Mouse (Mus musculus) CH12.LX (cell line): ENCODE results near the gene Cecr2. TPM values are rescaled to one million over a fixed set of nuclear protein-coding genes. Genes with fewer than 3 reads are reported as not detected.

Source experiments
- DNase-seq: peaks from one replicate; pipeline ENCODE4 v3.0.0-alpha.2; 2013; ENCODE audit errors: extremely low read depth
- H3K27ac ChIP-seq: 2 replicates; pipeline ENCODE4 v1.5.1; 2012; ENCODE audit warnings: low read depth, mild to moderate bottlenecking, control low read depth, moderate library complexity; ENCODE audit not compliant: insufficient read depth
- H3K27me3 ChIP-seq: replicated peaks from 2 replicates; pipeline ENCODE3; 2012; ENCODE audit warnings: inconsistent platforms
- H3K36me3 ChIP-seq, 2 experiments: replicated peaks in 1 of 2; 2 replicates each; pipeline versions ENCODE3 to v1.6.1; 2012; ENCODE audit warnings: inconsistent platforms in 1 of 2, low read length in 1 of 2, mild to moderate bottlenecking in 1 of 2, mixed read lengths in 1 of 2, moderate library complexity in 1 of 2; ENCODE audit not compliant: control insufficient read depth in 1 of 2, insufficient read depth in 1 of 2
- H3K4me1 ChIP-seq, 2 experiments: 2 replicates each; pipeline ENCODE4 v1.6.1; 2012; ENCODE audit warnings: inconsistent platforms in 1 of 2, moderate library complexity in 1 of 2; ENCODE audit not compliant: insufficient read depth in 2 of 2, control insufficient read depth in 1 of 2
- H3K4me2 ChIP-seq: 2 replicates; pipeline ENCODE4 v1.6.1; 2012; ENCODE audit warnings: low read depth, mild to moderate bottlenecking, control low read depth; ENCODE audit not compliant: poor library complexity, insufficient read depth, severe bottlenecking
- H3K4me3 ChIP-seq, 3 experiments: fragments of 150-350 bp in 1 of 3; sonication (generic) in 1 of 3; replicated peaks in 1 of 3; 2 replicates each; pipeline versions ENCODE3 to v1.5.1; 2011 to 2012; ENCODE audit warnings: low read depth in 2 of 3, low read length in 2 of 3, mild to moderate bottlenecking in 2 of 3, moderate library complexity in 2 of 3, control low read depth in 1 of 3, improper control_type of control experiment in 1 of 3, inconsistent platforms in 1 of 3, mixed read lengths in 1 of 3; ENCODE audit not compliant: poor library complexity in 1 of 3
- H3K79me2 ChIP-seq: replicated peaks from 2 replicates; pipeline ENCODE4 v1.6.1; 2012; ENCODE audit warnings: mild to moderate bottlenecking, moderate library complexity; ENCODE audit not compliant: control insufficient read depth, poor library complexity, insufficient read depth, severe bottlenecking; ENCODE audit errors: extremely low read depth
- H3K9ac ChIP-seq: 2 replicates; pipeline ENCODE4 v1.6.1; 2012; ENCODE audit warnings: low read depth, mild to moderate bottlenecking, control low read depth, moderate library complexity; ENCODE audit not compliant: insufficient read depth
- H3K9me3 ChIP-seq: replicated peaks from 2 replicates; pipeline ENCODE3; 2012; ENCODE audit warnings: low read length, inconsistent platforms, mixed read lengths
- BHLHE40 ChIP-seq: IDR thresholded peaks from 2 replicates; pipeline ENCODE4 v1.6.1; 2011; ENCODE audit warnings: mild to moderate bottlenecking, low read depth, low read length, improper control_type of control experiment
- CHD2 ChIP-seq: IDR thresholded peaks from 2 replicates; pipeline ENCODE4 v1.6.1; 2011; ENCODE audit warnings: low read length, improper control_type of control experiment
- CTCF ChIP-seq, 2 experiments: IDR thresholded peaks in 1 of 2; conservative IDR thresholded peaks in 1 of 2; 2 replicates each; pipeline ENCODE4 v1.5.1; 2011 to 2012; ENCODE audit warnings: low read depth in 2 of 2, low read length in 2 of 2, improper control_type of control experiment in 1 of 2, inconsistent platforms in 1 of 2, mild to moderate bottlenecking in 1 of 2, moderate library complexity in 1 of 2
- E2F4 ChIP-seq: IDR thresholded peaks from 2 replicates; pipeline ENCODE4 v1.6.1; 2011; ENCODE audit warnings: low read depth, low read length, improper control_type of control experiment; ENCODE audit not compliant: insufficient replicate concordance
- GABPA ChIP-seq: IDR thresholded peaks from 2 replicates; pipeline ENCODE4 v1.6.1; 2012; ENCODE audit warnings: low read depth, low read length, improper control_type of control experiment, inconsistent platforms; ENCODE audit not compliant: insufficient replicate concordance
- IRF4 ChIP-seq: IDR thresholded peaks from 2 replicates; pipeline ENCODE4 v1.6.1; 2014; ENCODE audit warnings: low read depth, mild to moderate bottlenecking, inconsistent platforms, low read length, improper control_type of control experiment
- JUN ChIP-seq: IDR thresholded peaks from 2 replicates; pipeline ENCODE4 v1.6.1; 2011; ENCODE audit warnings: low read depth, mild to moderate bottlenecking, low read length, improper control_type of control experiment, moderate library complexity; ENCODE audit not compliant: insufficient read depth
- JUND ChIP-seq: conservative IDR thresholded peaks from 2 replicates; pipeline ENCODE4 v1.6.1; 2011; ENCODE audit warnings: low read depth, low read length, improper control_type of control experiment
- KAT2A ChIP-seq: IDR thresholded peaks from 2 replicates; pipeline ENCODE4 v1.6.1; 2012; ENCODE audit warnings: low read length, improper control_type of control experiment, inconsistent platforms; ENCODE audit not compliant: insufficient replicate concordance
- MAFK ChIP-seq: IDR thresholded peaks from 2 replicates; pipeline ENCODE4 v1.6.1; 2011; ENCODE audit warnings: low read length, improper control_type of control experiment; ENCODE audit not compliant: insufficient replicate concordance
- MAX ChIP-seq: IDR thresholded peaks from 2 replicates; pipeline ENCODE4 v1.6.1; 2011; ENCODE audit warnings: low read length, improper control_type of control experiment
- MXI1 ChIP-seq: IDR thresholded peaks from 2 replicates; pipeline ENCODE4 v1.6.1; 2011; ENCODE audit warnings: mild to moderate bottlenecking, low read depth, low read length, improper control_type of control experiment
- NRF1 ChIP-seq: IDR thresholded peaks from 2 replicates; pipeline ENCODE4 v1.6.1; 2014; ENCODE audit warnings: low read depth, mild to moderate bottlenecking, inconsistent platforms, low read length, improper control_type of control experiment, moderate library complexity
- POLR2A ChIP-seq: IDR thresholded peaks from 2 replicates; pipeline ENCODE4 v1.6.1; 2011; ENCODE audit warnings: low read depth, mild to moderate bottlenecking, improper control_type of control experiment, low read length
- POLR2AphosphoS2 ChIP-seq: IDR thresholded peaks from 2 replicates; pipeline ENCODE4 v1.6.1; 2011; ENCODE audit warnings: low read depth, low read length, improper control_type of control experiment
- RAD21 ChIP-seq: IDR thresholded peaks from 2 replicates; pipeline ENCODE4 v1.6.1; 2011; ENCODE audit warnings: low read depth, mild to moderate bottlenecking, low read length, improper control_type of control experiment, moderate library complexity
- SMC3 ChIP-seq: IDR thresholded peaks from 2 replicates; pipeline ENCODE4 v1.6.1; 2011; ENCODE audit warnings: low read depth, low read length, improper control_type of control experiment
- TBP ChIP-seq: conservative IDR thresholded peaks from 2 replicates; pipeline ENCODE4 v1.6.1; 2011; ENCODE audit warnings: low read depth, low read length, improper control_type of control experiment
- USF2 ChIP-seq: conservative IDR thresholded peaks from 2 replicates; pipeline ENCODE4 v1.6.1; 2011; ENCODE audit warnings: low read depth, low read length, improper control_type of control experiment
- ZMIZ1 ChIP-seq: IDR thresholded peaks from 2 replicates; pipeline ENCODE4 v1.6.1; 2012; ENCODE audit warnings: low read depth, mild to moderate bottlenecking, inconsistent platforms, low read length, improper control_type of control experiment
- dilution Hi-C: fragments of 300-500 bp; cut with MboI; formaldehyde crosslinking; loops from 2 replicates; pipeline ENCODE4 v1.14.3; 2020; ENCODE audit warnings: low sequenced_read_pairs; ENCODE audit not compliant: extremely low pct_unique_long_range_greater_than_20kb, extremely low pct_ligation_motif_present
- in situ Hi-C: fragments of 300-500 bp; cut with MboI; formaldehyde crosslinking; loops from 3 replicates; pipeline ENCODE4 v1.14.3; 2019; ENCODE audit warnings: low sequenced_read_pairs, low pct_ligation_motif_present, low pct_unique_long_range_greater_than_20kb, mixed read lengths
- polyA plus RNA-seq: library from polyadenylated mRNA; unstranded; fragments of >175 nt; gene quantifications from 2 replicates; pipeline ENCODE4 v1.2.1, GENCODE M21; 2012; ENCODE audit warnings: low read depth; ENCODE audit not compliant: insufficient read length
- total RNA-seq, 2 experiments: library from RNA; depleted of rRNA; stranded (reverse); fragments of 300-350 nt in 1 of 2; fragments of >200 nt in 1 of 2; gene quantifications; 2 replicates each; pipeline ENCODE4 v1.2.3; 2012 to 2014

Gene Cecr2
- total and polyA plus RNA-seq, 3 experiments: 6.6 to 15.0 (median 12.5) TPM

DNA sequence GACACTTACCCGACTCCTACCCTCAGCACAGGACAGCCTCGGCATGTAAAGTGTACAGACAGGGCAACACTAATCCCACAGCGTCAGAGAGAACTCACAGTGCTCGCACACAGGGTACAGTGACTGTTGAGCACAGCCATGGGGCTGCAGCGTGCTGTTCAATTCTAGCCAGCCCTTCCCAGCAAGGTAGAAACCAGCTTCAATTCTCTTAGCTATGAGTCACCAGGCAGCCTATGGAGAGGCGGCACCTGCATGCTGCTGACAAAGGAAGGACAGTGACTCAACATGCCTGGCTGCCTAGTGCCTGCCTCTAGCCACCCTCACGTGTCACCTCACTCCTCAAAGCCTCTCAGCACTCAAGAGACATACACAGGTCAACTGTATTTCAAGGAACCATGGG is 131.8 kb downstream of the Cecr2 start:
- no peaks in the 10 kb centered on the region for H3K9me3 ChIP-seq
- no peak overlapping the region for H3K9ac ChIP-seq
- no peaks in the 10 kb centered on the region for H3K79me2 ChIP-seq
- no peak overlapping the region for H3K4me3 ChIP-seq
- TF ChIP-seq GABPA: no peak
- 0 out of 2 replicates have a peak, but pooled peaks have one; percentile 12 for TF ChIP-seq BHLHE40
- no peak for DNase-seq
- dilution Hi-C loops: no loop called here
- H3K36me3 ChIP-seq: peaks cover 87 to 98% of the 10 kb centered on the region in 2 experiments
- no peaks in the 10 kb centered on the region for H3K27me3 ChIP-seq
- in situ Hi-C loops: no loop called here
- H3K4me1 ChIP-seq: peaks cover 13 to 34% of the 10 kb centered on the region in 2 experiments
- H3K27ac ChIP-seq: no peak overlapping the region
- no peak overlapping the region for H3K4me2 ChIP-seq

DNA sequence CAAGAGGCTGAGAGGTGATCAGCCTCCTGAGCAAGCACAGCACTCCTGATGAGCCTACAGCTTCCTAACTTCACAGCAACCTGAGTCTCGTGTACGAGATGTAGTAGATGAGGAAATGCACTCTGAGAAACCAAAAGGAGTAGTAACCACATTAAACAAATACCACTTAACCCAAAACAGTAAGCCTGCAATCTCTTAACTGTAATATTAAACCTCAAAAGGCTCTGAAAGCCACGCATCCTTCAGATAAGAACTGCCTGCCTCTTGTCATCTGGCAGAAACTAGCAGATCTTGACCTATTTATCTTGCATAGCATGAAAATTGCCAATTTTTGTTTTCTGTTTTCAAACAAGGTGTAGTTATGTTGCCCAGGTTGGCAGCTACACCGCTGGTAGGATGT is 132.7 kb downstream of the Cecr2 start:
- DNase-seq: no peak
- peaks cover 13 to 34% of the 10 kb centered on the region in 2 experiments for H3K4me1 ChIP-seq
- dilution Hi-C loops: no loop called here
- no peak overlapping the region for H3K4me3 ChIP-seq
- no peak overlapping the region for H3K9ac ChIP-seq
- H3K27ac ChIP-seq: peak overlapping the region; percentile 53
- no peaks in the 10 kb centered on the region for H3K9me3 ChIP-seq
- H3K36me3 ChIP-seq: peaks cover 87 to 98% of the 10 kb centered on the region in 2 experiments
- H3K4me2 ChIP-seq: no peak overlapping the region
- TF ChIP-seq MXI1 (no peak), JUND (no peak), TBP (no peak), MAFK (no peak), NRF1 (no peak), POLR2AphosphoS2 (no peak), USF2 (no peak), CTCF (conservative IDR thresholded peaks at IDR 0.05 in 1 of 2, IDR thresholded peaks at IDR 0.05 in 1 of 2; ENCODE audit: low read depth in 2 of 2, low read length in 2 of 2) (no peak), IRF4 (no peak), GABPA (no peak), POLR2A (no peak), CHD2 (no peak), MAX (no peak), SMC3 (no peak), RAD21 (no peak), KAT2A (no peak), BHLHE40 (no peak), E2F4 (no peak), JUN (no peak), ZMIZ1 (no peak)
- TF ChIP-seq, all 38 proteins: peak for 0
- in situ Hi-C loops: no loop called here
- Histone ChIP-seq H3K79me2 (no peaks in the 10 kb centered on the region), H3K27me3 (no peaks in the 10 kb centered on the region)
